Mouse (Mus musculus) testis, adult 2 months (tissue): Measurements from ENCODE around the gene Atp1a2. TPM values are rescaled to one million over a fixed set of nuclear protein-coding genes. Genes with fewer than 3 reads are reported as not detected.
A peak's percentile ranks its signal among the peaks of the same experiment; 100 is the strongest.

Experiments
- H3K27ac ChIP-seq: fragments of 200-500 bp; 2 replicates; pipeline ENCODE4 v1.5.1; 2012; ENCODE audit warnings: low read depth, low read length; ENCODE audit not compliant: control insufficient read depth, insufficient read depth
- H3K27me3 ChIP-seq: fragments of 200-500 bp; 2 replicates; pipeline ENCODE4 v1.6.1; 2012; ENCODE audit warnings: mild to moderate bottlenecking, low read length, moderate library complexity; ENCODE audit not compliant: control insufficient read depth, insufficient read depth
- H3K36me3 ChIP-seq: fragments of 200-500 bp; 2 replicates; pipeline ENCODE4 v1.6.1; 2012; ENCODE audit warnings: mild to moderate bottlenecking, low read length; ENCODE audit not compliant: control insufficient read depth, insufficient read depth
- H3K4me1 ChIP-seq: fragments of 200-500 bp; 2 replicates; pipeline ENCODE4 v1.6.1; 2012; ENCODE audit warnings: low read length; ENCODE audit not compliant: control insufficient read depth, insufficient read depth
- H3K4me3 ChIP-seq: fragments of 200-500 bp; 2 replicates; pipeline ENCODE4 v1.5.1; 2012; ENCODE audit warnings: low read depth, mild to moderate bottlenecking, low read length, moderate library complexity, mixed read lengths; ENCODE audit not compliant: control insufficient read depth
- CTCF ChIP-seq: fragments of 200-500 bp; IDR thresholded peaks from 2 replicates; pipeline ENCODE4 v1.5.1; 2012; ENCODE audit warnings: low read depth, mild to moderate bottlenecking, inconsistent platforms, low read length, moderate library complexity; ENCODE audit not compliant: control insufficient read depth, insufficient read depth, insufficient replicate concordance
- POLR2A ChIP-seq: fragments of 200-500 bp; IDR thresholded peaks from 2 replicates; pipeline ENCODE4 v1.6.1; 2012; ENCODE audit warnings: low read depth, mild to moderate bottlenecking, inconsistent platforms, low read length, moderate library complexity; ENCODE audit not compliant: control insufficient read depth
- polyA plus RNA-seq: library from polyadenylated mRNA; depleted of rRNA; stranded (reverse); fragments of >200 nt; gene quantifications from 2 replicates; pipeline ENCODE4 v1.2.3, GENCODE M21; 2012

The Atp1a2 gene
- polyA plus RNA-seq, 1 experiment = 17.3 TPM

- H3K36me3 ChIP-seq = no peaks in the 10 kb centered on the region
These were observed 5.0 kb downstream of the Atp1a2 start for GRCm38 (mm10) chr1:172292880-172293279.

GRCm38 (mm10) chr1:172289617-172289946 is 8.3 kb downstream of the Atp1a2 start:
- Histone ChIP-seq H3K4me3 (no peak overlapping the region), H3K27ac (no peak overlapping the region), H3K27me3 (no peaks in the 10 kb centered on the region), H3K36me3 (no peaks in the 10 kb centered on the region), H3K4me1 (no peaks in the 10 kb centered on the region)
- TF ChIP-seq CTCF (no peak), POLR2A (no peak)

More at GRCm38 (mm10) chr1:172292880-172293279, 5.0 kb downstream of the Atp1a2 start:
- Histone ChIP-seq H3K27me3 (no peaks in the 10 kb centered on the region), H3K27ac (no peak overlapping the region), H3K4me1 (no peaks in the 10 kb centered on the region), H3K4me3 (no peak overlapping the region)
- TF ChIP-seq CTCF (no peak), POLR2A (no peak)

GRCm38 (mm10) chr1:172288900-172289616 is 8.8 kb downstream of the Atp1a2 start:
- Histone ChIP-seq H3K4me3 (no peak overlapping the region), H3K27me3 (no peaks in the 10 kb centered on the region), H3K27ac (no peak overlapping the region), H3K4me1 (no peaks in the 10 kb centered on the region), H3K36me3 (no peaks in the 10 kb centered on the region)
- TF ChIP-seq POLR2A (no peak), CTCF (no peak)

GRCm38 (mm10) chr1:172286740-172287139 is 11.1 kb downstream of the Atp1a2 start:
- no peaks in the 10 kb centered on the region; the same call in 1 of the 2 replicates for H3K4me1 ChIP-seq
- no peaks in the 10 kb centered on the region for H3K36me3 ChIP-seq
- no peak overlapping the region for H3K4me3 ChIP-seq
- TF ChIP-seq CTCF = no peak
- H3K27me3 ChIP-seq = no peaks in the 10 kb centered on the region
- no peak overlapping the region for H3K27ac ChIP-seq

DNA sequence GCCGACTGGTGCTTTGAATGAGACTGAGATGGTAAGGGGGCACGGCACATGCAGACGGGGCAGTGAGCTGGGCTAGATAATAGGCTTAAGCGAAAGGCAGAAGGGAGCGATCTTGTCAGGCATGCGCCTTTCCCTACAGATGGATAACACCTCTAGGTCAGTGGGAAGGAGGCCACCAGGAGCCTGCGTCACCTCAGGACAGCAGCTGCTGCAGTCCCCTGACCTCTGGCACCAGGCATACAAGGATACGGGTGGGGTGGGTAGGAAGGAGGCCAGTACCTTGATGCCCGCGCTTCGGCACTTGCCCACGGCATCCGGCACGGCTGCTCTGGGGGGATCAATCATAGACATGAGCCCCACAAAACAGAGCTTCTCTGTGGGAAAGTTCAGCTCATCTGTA is 13.6 kb downstream of the Atp1a2 start:
- H3K27ac ChIP-seq = 0 out of 2 replicates have a peak overlapping the region, but pooled peaks have one; percentile 5
- no peaks in the 10 kb centered on the region for H3K27me3 ChIP-seq
- TF ChIP-seq CTCF = no peak
- TF ChIP-seq POLR2A = no peak
- H3K4me1 ChIP-seq = peaks cover 2% of the 10 kb centered on the region; the same call in 1 of the 2 replicates
- H3K36me3 ChIP-seq = no peaks in the 10 kb centered on the region
- no peak overlapping the region for H3K4me3 ChIP-seq

DNA sequence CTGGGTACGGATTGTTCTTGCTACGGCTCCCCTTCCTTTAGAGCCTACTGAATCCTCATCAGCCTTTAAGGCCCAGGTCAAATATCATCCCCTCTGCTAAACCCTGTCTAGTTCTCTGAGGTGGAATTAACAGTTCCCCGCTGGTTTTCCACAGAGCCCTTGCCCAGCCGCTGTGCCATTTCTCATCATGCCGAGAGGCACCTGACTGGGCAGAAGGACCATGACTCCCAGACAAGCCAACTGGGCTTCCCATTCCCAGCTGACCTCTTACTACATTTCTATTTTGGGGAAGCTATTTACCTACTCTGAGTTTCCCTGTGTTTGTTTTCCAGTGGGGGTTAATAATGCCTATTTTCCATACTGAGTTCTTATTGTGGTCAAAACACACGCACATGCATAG is 14.8 kb downstream of the Atp1a2 start:
- TF ChIP-seq CTCF = no peak
- TF ChIP-seq POLR2A = no peak
- H3K27ac ChIP-seq = peak overlapping the region; percentile 40; the same call in 1 of the 2 replicates

DNA sequence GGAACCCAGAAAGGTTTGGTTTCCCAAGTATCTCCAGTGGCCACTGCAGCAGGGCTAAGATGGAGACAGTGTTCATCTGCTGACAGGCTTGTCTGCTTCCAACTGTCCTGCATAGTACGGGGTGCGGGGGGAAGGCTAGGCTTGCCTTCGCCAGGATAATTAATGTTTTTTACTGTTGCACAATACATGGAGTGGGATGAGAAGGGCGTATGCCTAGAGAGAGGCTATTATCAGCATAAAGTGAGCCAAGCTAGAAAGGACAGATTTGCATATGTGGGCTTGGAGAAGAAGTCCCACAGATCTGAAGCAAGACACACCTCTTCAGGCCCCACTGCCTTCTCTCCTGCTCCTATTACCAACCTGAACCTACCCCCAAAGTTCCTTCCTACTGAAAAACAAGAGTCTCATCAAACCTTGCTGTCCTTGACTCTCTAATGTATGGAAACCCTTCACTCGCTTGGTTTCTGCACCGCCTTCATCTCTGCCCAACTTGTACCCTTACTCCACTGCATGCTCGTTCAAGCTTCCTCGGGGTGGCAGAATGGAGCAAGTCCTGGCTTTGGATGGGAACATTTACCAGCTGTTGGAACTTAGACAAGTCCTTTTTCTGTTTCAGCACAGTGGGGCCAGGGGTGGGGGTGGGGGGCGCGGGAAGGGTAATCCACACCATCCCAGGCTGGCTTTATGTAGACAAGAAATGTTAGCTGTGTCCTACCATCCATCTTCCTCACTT is 16.2 kb downstream of the Atp1a2 start:
- H3K4me1 ChIP-seq = peaks cover 2% of the 10 kb centered on the region; the same call in 1 of the 2 replicates
- TF ChIP-seq POLR2A = no peak
- TF ChIP-seq CTCF = no peak
- peak overlapping the region; percentile 59 for H3K27ac ChIP-seq
- no peak overlapping the region for H3K4me3 ChIP-seq
- H3K36me3 ChIP-seq = no peaks in the 10 kb centered on the region
- H3K27me3 ChIP-seq = no peaks in the 10 kb centered on the region

More for the DNA sequence above, 14.8 kb downstream of the Atp1a2 start:
- H3K4me3 ChIP-seq = no peak overlapping the region
- H3K4me1 ChIP-seq = peaks cover 2% of the 10 kb centered on the region; the same call in 1 of the 2 replicates
- no peaks in the 10 kb centered on the region for H3K27me3 ChIP-seq
- no peaks in the 10 kb centered on the region for H3K36me3 ChIP-seq
